26 mouse cellular contexts compared by ENCODE assay signal in genomic region chr4:101084863-101085262, GRCm38 (mm10).
"Had no signal": no experiment of that assay in that cellular context is flagged by ENCODE, and none has a peak within 500 bp of the region (broad histone marks: within the 10 kb centered on the region; RNA-seq: fewer than 3 reads in every experiment).

No protein-coding gene starts in this region.

- H3K9ac ChIP-seq: heart, embryonic 12.5 days; hindbrain, embryonic 12.5 days; hindbrain, embryonic 14.5 days; intestine, embryonic 15.5 days; limb, embryonic 12.5 days; liver, embryonic 13.5 days had no signal

- H3K9me3 ChIP-seq: heart, embryonic 10.5 days; heart, embryonic 12.5 days; hindbrain, embryonic 10.5 days; hindbrain, embryonic 12.5 days; intestine, embryonic 15.5 days; limb, embryonic 10.5 days; limb, embryonic 12.5 days; liver, embryonic 13.5 days had no signal

- DNase-seq: gastrocnemius, postnatal 10 days; gastrocnemius, postnatal 25 days; heart, adult 18-20 months; heart, postnatal 10 days; heart, postnatal 4 days; kidney, adult 18-20 months; kidney, adult 9 months; kidney, postnatal 25 days; kidney, postnatal 4 days; liver; liver, embryonic 13.5 days had no signal

- H3K4me3 ChIP-seq: heart, embryonic 10.5 days; heart, embryonic 12.5 days; hindbrain, embryonic 10.5 days; hindbrain, embryonic 12.5 days; intestine, embryonic 15.5 days; layer of hippocampus, adult 2 months; left cerebral cortex, adult 2 months; limb, embryonic 10.5 days; limb, embryonic 12.5 days; liver, embryonic 13.5 days had no signal

- H3K27ac ChIP-seq: heart, embryonic 10.5 days; hindbrain, embryonic 10.5 days; hindbrain, embryonic 12.5 days; hindbrain, embryonic 14.5 days; intestine, embryonic 15.5 days; kidney, postnatal 0 days; layer of hippocampus, adult 2 months; left cerebral cortex, adult 2 months; limb, embryonic 10.5 days; limb, embryonic 12.5 days; liver, embryonic 13.5 days had no signal

- ATAC-seq: hindbrain, embryonic 16.5 days; inflammation-experienced regulatory T-cells, adult 6 months; intestine, embryonic 15.5 days; intestine, postnatal 0 days had no signal

- H3K4me2 ChIP-seq: heart, embryonic 12.5 days; hindbrain, embryonic 12.5 days; hindbrain, embryonic 14.5 days; intestine, embryonic 15.5 days; limb, embryonic 12.5 days; liver, embryonic 11.5 days; liver, embryonic 13.5 days had no signal

- H3K36me3 ChIP-seq: heart, embryonic 10.5 days; heart, embryonic 12.5 days; hindbrain, embryonic 12.5 days; intestine, embryonic 15.5 days; limb, embryonic 10.5 days; limb, embryonic 12.5 days; liver, embryonic 13.5 days had no signal

- H3K27me3 ChIP-seq: heart, embryonic 12.5 days; hindbrain, embryonic 12.5 days; intestine, embryonic 15.5 days; limb, embryonic 12.5 days; liver, embryonic 13.5 days had no signal
